Mouse (Mus musculus) lung, adult 2 months (tissue): ENCODE results near the gene Plekha5.

Experiments used
- CTCF ChIP-seq: fragments of 200-500 bp; IDR thresholded peaks from 2 replicates; pipeline ENCODE4 v1.5.1; 2011; ENCODE audit warnings: mild to moderate bottlenecking, low read length, control low read depth; ENCODE audit not compliant: insufficient read depth
- POLR2A ChIP-seq: fragments of 200-500 bp; IDR thresholded peaks from 2 replicates; pipeline ENCODE4 v1.6.1; 2011; ENCODE audit warnings: low read depth, mild to moderate bottlenecking, control low read depth, low read length, borderline replicate concordance; ENCODE audit errors: extremely low read depth

DNA sequence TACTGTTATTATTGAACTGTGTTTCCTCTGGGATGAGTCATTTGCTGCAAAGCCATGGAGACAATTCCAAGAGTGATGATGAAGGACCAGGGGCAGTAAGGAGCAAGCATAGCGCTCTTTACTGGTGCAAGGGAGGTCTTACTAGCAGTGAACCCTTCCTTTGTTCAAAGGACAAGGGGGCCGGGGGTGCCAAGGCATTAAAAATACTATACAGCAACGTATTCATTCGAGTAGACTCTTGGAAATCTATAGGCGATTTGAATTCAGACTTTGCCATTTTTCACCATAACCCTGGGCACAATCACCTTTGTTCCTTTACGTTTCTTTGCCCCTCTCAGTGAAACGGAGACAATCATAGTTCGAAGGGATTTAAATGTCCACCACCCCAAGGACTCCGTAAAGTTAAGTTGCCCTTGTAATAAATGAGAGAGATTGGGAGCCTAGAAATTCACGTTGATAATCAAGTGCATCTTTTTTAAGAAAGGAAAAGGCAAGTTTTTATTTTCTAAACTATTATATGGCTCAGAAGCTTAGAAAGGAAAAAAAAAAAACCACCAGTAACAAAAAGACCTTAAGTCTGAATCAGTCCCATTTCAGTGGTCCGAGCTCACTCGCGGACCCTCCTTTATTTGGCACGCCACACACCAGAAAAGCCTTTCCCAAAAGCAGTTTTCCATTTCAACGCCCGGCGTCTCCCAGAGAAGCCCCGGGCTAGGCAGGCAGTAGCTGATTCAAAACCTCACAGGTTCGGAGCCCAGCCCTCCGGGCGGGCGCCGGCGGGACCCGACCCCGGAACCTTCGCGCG is 611 bp upstream of the Plekha5 start:
- TF ChIP-seq POLR2A (no peak), CTCF (no peak)
